Comparison of ENCODE assay signal across 34 mouse cellular contexts in genomic region chr15:102526111-102527002, GRCm38 (mm10). TPM values are rescaled to one million over a fixed set of nuclear protein-coding genes. Genes with fewer than 3 reads are reported as not detected.
A peak's percentile ranks its signal among the peaks of the same experiment; 100 is the strongest.
DNase-seq lines count a peak whose midpoint lies in the region; ATAC-seq and TF ChIP-seq lines count a peak whose summit lies in the region.
"Had no signal": no experiment of that assay in that cellular context is flagged by ENCODE, and none has a peak within 500 bp of the region (broad histone marks: within the 10 kb centered on the region; RNA-seq: fewer than 3 reads in every experiment).

No protein-coding gene starts in this region.

- H3K27ac ChIP-seq in intestine, embryonic 14.5 days (ENCODE audit: low read depth), result no peak overlapping the region
- H3K27ac ChIP-seq in intestine, embryonic 15.5 days, result no peak overlapping the region
- H3K27ac ChIP-seq in kidney, adult 2 months (ENCODE audit: insufficient read depth, low read depth, low read length), result no peak overlapping the region
- H3K27ac ChIP-seq: embryonic facial prominence, embryonic 13.5 days; forebrain, embryonic 13.5 days; hindbrain, embryonic 10.5 days; kidney, embryonic 15.5 days; limb, embryonic 10.5 days; liver, embryonic 15.5 days; lung, embryonic 15.5 days had no signal

- H3K27me3 ChIP-seq in intestine, embryonic 14.5 days (replicated peaks; ENCODE audit: control insufficient read depth, insufficient read depth, low read length), result no peaks in the 10 kb centered on the region
- H3K27me3 ChIP-seq in intestine, embryonic 15.5 days (replicated peaks), result no peaks in the 10 kb centered on the region
- H3K27me3 ChIP-seq in kidney, adult 2 months (replicated peaks; ENCODE audit: control insufficient read depth, insufficient read depth, low read length), result no peaks in the 10 kb centered on the region
- H3K27me3 ChIP-seq: embryonic facial prominence, embryonic 13.5 days; forebrain, embryonic 13.5 days; heart, embryonic 12.5 days; kidney, embryonic 15.5 days; liver, embryonic 15.5 days; lung, embryonic 15.5 days; megakaryocyte, embryonic 14.5 days had no signal

- no peak for TF ChIP-seq CTCF in kidney, adult 2 months (conservative IDR thresholded peaks at IDR 0.05; ENCODE audit: insufficient read depth, insufficient read length, low read depth, low read length)

- H3K9ac ChIP-seq in intestine, embryonic 14.5 days (ENCODE audit: low read length), result no peak overlapping the region
- H3K9ac ChIP-seq in intestine, embryonic 15.5 days, result no peak overlapping the region
- H3K9ac ChIP-seq: embryonic facial prominence, embryonic 13.5 days; forebrain, embryonic 13.5 days; heart, embryonic 12.5 days; kidney, embryonic 15.5 days; liver, embryonic 15.5 days; lung, embryonic 15.5 days had no signal

- H3K9me3 ChIP-seq in intestine, embryonic 14.5 days (ENCODE audit: control insufficient read depth, low read length), result no peaks in the 10 kb centered on the region
- H3K9me3 ChIP-seq in intestine, embryonic 15.5 days, result no peaks in the 10 kb centered on the region
- H3K9me3 ChIP-seq: embryonic facial prominence, embryonic 13.5 days; forebrain, embryonic 13.5 days; heart, embryonic 12.5 days; hindbrain, embryonic 10.5 days; kidney, embryonic 15.5 days; limb, embryonic 10.5 days; liver, embryonic 15.5 days; lung, embryonic 15.5 days; megakaryocyte, embryonic 14.5 days had no signal

- H3K4me3 ChIP-seq in intestine, embryonic 14.5 days (ENCODE audit: low read depth, low read length), result no peak overlapping the region
- no peak overlapping the region for H3K4me3 ChIP-seq in intestine, embryonic 15.5 days (replicated peaks)
- H3K4me3 ChIP-seq in kidney, adult 2 months (ENCODE audit: insufficient read depth, low read depth, low read length), result no peak overlapping the region
- H3K4me3 ChIP-seq: embryonic facial prominence, embryonic 13.5 days; erythroblast, embryonic 14.5 days; forebrain, embryonic 13.5 days; heart, embryonic 12.5 days; hindbrain, embryonic 10.5 days; kidney, embryonic 15.5 days; limb, embryonic 10.5 days; liver, embryonic 15.5 days; lung, embryonic 15.5 days; megakaryocyte, embryonic 14.5 days had no signal

- H3K36me3 ChIP-seq in intestine, embryonic 14.5 days (ENCODE audit: control insufficient read depth, insufficient read depth, low read length), result peaks cover 76% of the 10 kb centered on the region
- H3K36me3 ChIP-seq in intestine, embryonic 15.5 days, result peaks cover 35% of the 10 kb centered on the region
- H3K36me3 ChIP-seq in kidney, adult 2 months (ENCODE audit: control insufficient read depth, insufficient read depth, low read length), result no peaks in the 10 kb centered on the region; the same call in none of the 2 replicates

- DNase-seq in intestine, embryonic 14.5 days (ENCODE audit: low spot score), result peak; percentile 29
- DNase-seq in thymus, postnatal 0 days (ENCODE audit: low spot score), result peak; percentile 71
- DNase-seq in thymus, adult 18-20 months, result no peak
- peak; percentile 72 for DNase-seq in naive thymus-derived CD4-positive, alpha-beta T cell, adult 2 months (ENCODE audit: low read depth)
- no peak for DNase-seq in gastrocnemius, adult 18-20 months (ENCODE audit: low spot score)
- DNase-seq in kidney, adult 2 months, result no peak
- DNase-seq: adrenal gland, postnatal 25 days; B cell, adult 2 months; cerebellum, postnatal 25 days; embryo, embryonic 11 days; heart, postnatal 10 days; liver; lung, postnatal 36 days; midbrain, embryonic 14.5 days; retina, postnatal 1 day; right cerebral cortex, postnatal 25 days had no signal

- no peak overlapping the region for H3K4me2 ChIP-seq in intestine, embryonic 14.5 days (ENCODE audit: low read length)
- no peak overlapping the region for H3K4me2 ChIP-seq in intestine, embryonic 15.5 days (replicated peaks)
- H3K4me2 ChIP-seq: embryonic facial prominence, embryonic 13.5 days; forebrain, embryonic 13.5 days; heart, embryonic 12.5 days; kidney, embryonic 15.5 days; liver, embryonic 15.5 days; lung, embryonic 15.5 days had no signal

- TF ChIP-seq POLR2A in kidney, adult 2 months (IDR thresholded peaks at IDR 0.05; ENCODE audit: low read depth, low read length), result no peak

- H3K4me1 ChIP-seq in intestine, embryonic 14.5 days (replicated peaks; ENCODE audit: control insufficient read depth, insufficient read depth, low read length), result no peaks in the 10 kb centered on the region
- no peaks in the 10 kb centered on the region for H3K4me1 ChIP-seq in intestine, embryonic 15.5 days (replicated peaks)
- no peaks in the 10 kb centered on the region for H3K4me1 ChIP-seq in kidney, adult 2 months (ENCODE audit: control insufficient read depth, insufficient read depth, low read length)
- H3K4me1 ChIP-seq: embryonic facial prominence, embryonic 13.5 days; forebrain, embryonic 13.5 days; hindbrain, embryonic 10.5 days; kidney, embryonic 15.5 days; lung, embryonic 15.5 days had no signal

- no peak for ATAC-seq in intestine, embryonic 14.5 days (replicated peaks; ENCODE audit: low FRiP score, low TSS enrichment, low read depth)
- no peak for ATAC-seq in intestine, embryonic 15.5 days
- ATAC-seq: hindbrain, embryonic 16.5 days; intestine, postnatal 0 days had no signal

- WGBS in intestine, embryonic 14.5 days, result 73% methylated on average over 6 of the region's 6 CpGs
- 72% methylated on average over 6 of the region's 6 CpGs for WGBS in intestine, embryonic 15.5 days
- 78% methylated on average over 6 of the region's 6 CpGs for WGBS in kidney, adult 2 months

RNA-seq across cellular contexts. Expression of gene Npff, which starts 1.6 kb away (rescaled TPM):
- polyA plus RNA-seq in intestine, embryonic 14.5 days (2014; fragmentation: Nextera tagmentation; extraction: Ambion mirVana), result 1.5 and 2.2 TPM in 2 replicates
- polyA plus RNA-seq in intestine, embryonic 15.5 days (2015; fragmentation: Nextera tagmentation; extraction: Ambion mirVana), result 1.3 and 1.6 TPM in 2 replicates
- polyA plus RNA-seq in thymus, postnatal 0 days (2015; fragmentation: Nextera tagmentation; extraction: Ambion mirVana), result 2.1 and 3.9 TPM in 2 replicates
- total RNA-seq in gastrocnemius, adult 18-20 months (2021), result 1 to 10 TPM; 1.5 to 1.8 TPM
- polyA plus RNA-seq in kidney, adult 2 months (2012; rRNA removed), result 3.4 and 5.6 TPM in 2 replicates

RNA-seq across cellular contexts. Expression of gene Tarbp2, which starts 8.4 kb away (rescaled TPM):
- 105 TPM in 2 replicates for polyA plus RNA-seq in intestine, embryonic 14.5 days (2014; fragmentation: Nextera tagmentation; extraction: Ambion mirVana)
- polyA plus RNA-seq in intestine, embryonic 15.5 days (2015; fragmentation: Nextera tagmentation; extraction: Ambion mirVana), result 94.1 and 101 TPM in 2 replicates
- 65.5 and 66.3 TPM in 2 replicates for polyA plus RNA-seq in thymus, postnatal 0 days (2015; fragmentation: Nextera tagmentation; extraction: Ambion mirVana)
- 10 to 100 TPM; 28.2 to 33.3 TPM for total RNA-seq in gastrocnemius, adult 18-20 months (2021)
- polyA plus RNA-seq in kidney, adult 2 months (2012; rRNA removed), result 54.9 and 62.1 TPM in 2 replicates

RNA-seq across cellular contexts. Expression of gene Map3k12, which starts 9.5 kb away (rescaled TPM):
- polyA plus RNA-seq in intestine, embryonic 14.5 days (2014; fragmentation: Nextera tagmentation; extraction: Ambion mirVana), result 13.5 and 14.9 TPM in 2 replicates
- 10.8 and 11.0 TPM in 2 replicates for polyA plus RNA-seq in intestine, embryonic 15.5 days (2015; fragmentation: Nextera tagmentation; extraction: Ambion mirVana)
- 4.1 and 4.2 TPM in 2 replicates for polyA plus RNA-seq in thymus, postnatal 0 days (2015; fragmentation: Nextera tagmentation; extraction: Ambion mirVana)
- total RNA-seq in gastrocnemius, adult 18-20 months (2021), result 1 to 10 TPM in 1 of 2 experiments, under 1 TPM in 1; 0.82 to 1.5 TPM
- polyA plus RNA-seq in kidney, adult 2 months (2012; rRNA removed), result 7.7 and 9.0 TPM in 2 replicates

RNA-seq across cellular contexts. Expression of gene Gm10337, which starts 22.8 kb away (rescaled TPM):
- polyA plus RNA-seq in intestine, embryonic 14.5 days (2014; fragmentation: Nextera tagmentation; extraction: Ambion mirVana), result 3.4 TPM in 1 of 2 replicates, not detected in the other
- polyA plus RNA-seq in intestine, embryonic 15.5 days (2015; fragmentation: Nextera tagmentation; extraction: Ambion mirVana), result 5.4 TPM in 1 of 2 replicates, not detected in the other
- polyA plus RNA-seq in thymus, postnatal 0 days (2015; fragmentation: Nextera tagmentation; extraction: Ambion mirVana), result 2.0 TPM in 1 of 2 replicates, not detected in the other
- not detected for total RNA-seq in gastrocnemius, adult 18-20 months (2021)
- polyA plus RNA-seq in kidney, adult 2 months (2012; rRNA removed), result not detected in 2 replicates
- total RNA-seq: adrenal gland, postnatal 25 days; gastrocnemius, adult 8-10 months; granulocyte monocyte progenitor cell, adult 5-6 weeks; layer of hippocampus, postnatal 25 days had no signal
- polyA plus RNA-seq: brain, embryonic 14.5 days; erythroblast, embryonic 14.5 days; frontal cortex, adult 2 months; heart, embryonic 12.5 days; intestine, postnatal 0 days; liver, embryonic 15.5 days; lung, embryonic 15.5 days; midbrain, embryonic 14.5 days had no signal

RNA-seq across cellular contexts. Expression of gene Pcbp2, which starts 56.0 kb away (rescaled TPM):
- polyA plus RNA-seq in intestine, embryonic 14.5 days (2014; fragmentation: Nextera tagmentation; extraction: Ambion mirVana), result 275 and 289 TPM in 2 replicates
- polyA plus RNA-seq in intestine, embryonic 15.5 days (2015; fragmentation: Nextera tagmentation; extraction: Ambion mirVana), result 178 and 182 TPM in 2 replicates
- 263 and 265 TPM in 2 replicates for polyA plus RNA-seq in thymus, postnatal 0 days (2015; fragmentation: Nextera tagmentation; extraction: Ambion mirVana)
- 100 to 1,000 TPM; 403 to 410 TPM for total RNA-seq in gastrocnemius, adult 18-20 months (2021)
- polyA plus RNA-seq in kidney, adult 2 months (2012; rRNA removed), result 572 and 616 TPM in 2 replicates

Comparison
In these comparisons a context has a peak if more than half of its experiments do, and no peak if none do; other contexts are left out.
1. DNase-seq: peak in intestine, embryonic 14.5 days (single experiment), thymus, postnatal 0 days (single experiment) and naive thymus-derived CD4-positive, alpha-beta T cell, adult 2 months (single experiment); none in thymus, adult 18-20 months (0 of 2), gastrocnemius, adult 18-20 months (single experiment) and kidney, adult 2 months (single experiment).